Mouse (Mus musculus): Measurements from ENCODE around the gene Adgrg5.
A peak's percentile ranks its signal among the peaks of the same experiment; 100 is the strongest.

Gene Adgrg5

GRCm38 (mm10) chr8:94923405-94923804 is at the start of gene Adgrg5:
Adgrg5 (plus strand) TSS chr8:94923694.
- DNase-seq (ENCODE audit: low spot score), result no peak

GRCm38 (mm10) chr8:94874358-94874757 is 49.1 kb upstream of the Adgrg5 start:
- DNase-seq (ENCODE audit: low spot score), result no peak

GRCm38 (mm10) chr8:94875096-94875870 is 48.2 kb upstream of the Adgrg5 start:
- no peak for DNase-seq (ENCODE audit: low spot score)

- no peak for DNase-seq (ENCODE audit: low spot score)
Observed at GRCm38 (mm10) chr8:94875871-94876150, 47.7 kb upstream of the Adgrg5 start.

- no peak for DNase-seq (ENCODE audit: low spot score)
Observed at GRCm38 (mm10) chr8:94876197-94876730, 47.2 kb upstream of the Adgrg5 start, which contains the start of gene Dok4. Dok4 (minus strand) TSS chr8:94876330.

- no peak for DNase-seq (ENCODE audit: low spot score)
Observed at GRCm38 (mm10) chr8:94876820-94877219, 46.7 kb upstream of the Adgrg5 start.

GRCm38 (mm10) chr8:94880742-94881141 is 42.8 kb upstream of the Adgrg5 start:
- no peak for DNase-seq (ENCODE audit: low spot score)

- DNase-seq (ENCODE audit: low spot score), result no peak
Observed at GRCm38 (mm10) chr8:94888383-94889036, 35.0 kb upstream of the Adgrg5 start.

- DNase-seq (ENCODE audit: low spot score), result no peak
Observed at GRCm38 (mm10) chr8:94892917-94893316, 30.6 kb upstream of the Adgrg5 start.

- DNase-seq (ENCODE audit: low spot score), result no peak
Observed at GRCm38 (mm10) chr8:94899262-94899661, 24.2 kb upstream of the Adgrg5 start.

- no peak for DNase-seq (ENCODE audit: low spot score)
Observed at GRCm38 (mm10) chr8:94900617-94901016, 22.9 kb upstream of the Adgrg5 start.

GRCm38 (mm10) chr8:94901031-94901430 is 22.5 kb upstream of the Adgrg5 start:
- DNase-seq (ENCODE audit: low spot score), result no peak

GRCm38 (mm10) chr8:94903709-94904108 is 19.8 kb upstream of the Adgrg5 start:
- DNase-seq (ENCODE audit: low spot score), result no peak

- DNase-seq (ENCODE audit: low spot score), result no peak
Observed at GRCm38 (mm10) chr8:94904450-94905175, 18.9 kb upstream of the Adgrg5 start.

GRCm38 (mm10) chr8:94907591-94908300 is 15.7 kb upstream of the Adgrg5 start:
- no peak for DNase-seq (ENCODE audit: low spot score)

GRCm38 (mm10) chr8:94908847-94909246 is 14.6 kb upstream of the Adgrg5 start:
- DNase-seq (ENCODE audit: low spot score), result peak; percentile 46

- no peak for DNase-seq (ENCODE audit: low spot score)
Observed at GRCm38 (mm10) chr8:94913061-94913660, 10.3 kb upstream of the Adgrg5 start.

- DNase-seq (ENCODE audit: low spot score), result no peak
Observed at GRCm38 (mm10) chr8:94914256-94914655, 9.2 kb upstream of the Adgrg5 start.

- no peak for DNase-seq (ENCODE audit: low spot score)
Observed at GRCm38 (mm10) chr8:94914701-94915101, 8.8 kb upstream of the Adgrg5 start.

- no peak for DNase-seq (ENCODE audit: low spot score)
Observed at GRCm38 (mm10) chr8:94916311-94916959, 7.1 kb upstream of the Adgrg5 start.

- DNase-seq (ENCODE audit: low spot score), result no peak
Observed at GRCm38 (mm10) chr8:94916960-94917324, 6.6 kb upstream of the Adgrg5 start.

All from layer of hippocampus, adult 9-10 months (tissue).